Mouse (Mus musculus): Measurements from ENCODE around the gene Mcub. TPM values are rescaled to one million over a fixed set of nuclear protein-coding genes. Genes with fewer than 3 reads are reported as not detected.

Mcub gene
- 5.4 and 6.5 TPM in 2 replicates for polyA plus RNA-seq (2012; ENCODE audit: low replicate concordance)

GRCm38 (mm10) chr3:129969432-129970395 lies at the start of gene Mcub:
Gene Mcub (minus strand): TSS chr3:129970206.

GRCm38 (mm10) chr3:129901271-129901809 lies 68.7 kb downstream of the Mcub start, which contains the start of gene Casp6:
Gene Casp6 (plus strand): TSS chr3:129901425.

GRCm38 (mm10) chr3:129878405-129879021 lies 91.5 kb downstream of the Mcub start, which contains the start of gene Pla2g12a:
Gene Pla2g12a (plus strand): TSS chr3:129878606.

Other genes with a start within 250 kb of the Mcub start
- 0.66 and 2.0 TPM in 2 replicates for gene Egf, start 214.9 kb downstream of the Mcub start, polyA plus RNA-seq (2012; ENCODE audit: low replicate concordance)
- gene Lrit3, start 166.2 kb downstream of the Mcub start, polyA plus RNA-seq (2012; ENCODE audit: low replicate concordance), result not detected in 2 replicates
- gene Rrh, start 147.6 kb downstream of the Mcub start, polyA plus RNA-seq (2012; ENCODE audit: low replicate concordance), result not detected in 2 replicates
- 57.5 and 110 TPM in 2 replicates for gene Gar1, start 138.8 kb downstream of the Mcub start, polyA plus RNA-seq (2012; ENCODE audit: low replicate concordance)
- gene Cfi, start 134.3 kb downstream of the Mcub start, polyA plus RNA-seq (2012; ENCODE audit: low replicate concordance), result not detected in 2 replicates
- gene Pla2g12a, start 91.6 kb downstream of the Mcub start, polyA plus RNA-seq (2012; ENCODE audit: low replicate concordance), result 129 and 245 TPM in 2 replicates
- gene Casp6, start 68.8 kb downstream of the Mcub start, polyA plus RNA-seq (2012; ENCODE audit: low replicate concordance), result 4.1 and 9.3 TPM in 2 replicates
- 35.2 and 105 TPM in 2 replicates for gene Sec24b, start 91.3 kb upstream of the Mcub start, polyA plus RNA-seq (2012; ENCODE audit: low replicate concordance)
- gene Col25a1, start 161.3 kb upstream of the Mcub start, polyA plus RNA-seq (2012; ENCODE audit: low replicate concordance), result 0.05 TPM in 1 of 2 replicates, not detected in the other